Mouse (Mus musculus) kidney, postnatal 0 days (tissue): ENCODE measurements around the gene Mettl21c. TPM values are rescaled to one million over a fixed set of nuclear protein-coding genes. Genes with fewer than 3 reads are reported as not detected.

Experiments
- ATAC-seq: fragments of 200-750 bp; cut with Nextera tagmentation; replicated peaks from 2 replicates; pipeline ENCODE4 v1.8.0; 2017; ENCODE audit warnings: low read depth, moderate number of reproducible peaks, moderate TSS enrichment, moderate library complexity; ENCODE audit not compliant: low FRiP score
- DNase-seq: peaks from one replicate; pipeline ENCODE4 v3.0.0-alpha.2; 2016; ENCODE audit warnings: low spot score
- H3K27ac ChIP-seq: fragments of 300-500 bp; sonication (generic); 2 replicates; pipeline ENCODE4 v1.5.1; 2014; ENCODE audit warnings: mild to moderate bottlenecking
- H3K27me3 ChIP-seq: fragments of 300-500 bp; sonication (generic); 2 replicates; pipeline ENCODE4 v1.6.1; 2014; ENCODE audit warnings: low read length, mixed read lengths; ENCODE audit not compliant: insufficient read depth
- H3K36me3 ChIP-seq: fragments of 300-500 bp; sonication (generic); 2 replicates; pipeline ENCODE4 v1.6.1; 2014; ENCODE audit warnings: low read length, mixed read lengths; ENCODE audit not compliant: insufficient read depth
- H3K4me1 ChIP-seq: fragments of 300-500 bp; sonication (generic); replicated peaks from 2 replicates; pipeline ENCODE4 v1.6.1; 2014; ENCODE audit warnings: antibody characterized with exemption, low read length, mixed read lengths; ENCODE audit not compliant: insufficient read depth
- H3K4me2 ChIP-seq: fragments of 300-500 bp; sonication (generic); 2 replicates; pipeline ENCODE4 v1.6.1; 2014; ENCODE audit warnings: mild to moderate bottlenecking, low read length, moderate library complexity, mixed read lengths
- H3K4me3 ChIP-seq: fragments of 300-500 bp; sonication (generic); replicated peaks from 2 replicates; pipeline ENCODE4 v1.5.1; 2014; ENCODE audit warnings: low read depth, low read length
- H3K9ac ChIP-seq: fragments of 300-500 bp; sonication (generic); 2 replicates; pipeline ENCODE4 v1.6.1; 2014; ENCODE audit warnings: low read depth, low read length
- H3K9me3 ChIP-seq: fragments of 300-500 bp; sonication (generic); replicated peaks from 2 replicates; pipeline ENCODE4 v1.6.1; 2016; ENCODE audit warnings: low read length, inconsistent platforms, mixed read lengths
- CTCF ChIP-seq: IDR thresholded peaks from 2 replicates; pipeline ENCODE4 v1.5.1; 2016; ENCODE audit warnings: antibody characterized with exemption, low read depth, mild to moderate bottlenecking, moderate library complexity
- WGBS: fragments of 180-500 bp; shearing (Covaris S2); extraction: QIAGEN DNeasy Blood & Tissue Kit; methylation state at CpG from one replicate; pipeline ENCODE4 v1.1.7; 2014; 5-methylcytosine and 5-hydroxymethylcytosine counted together
- polyA plus RNA-seq: library from polyadenylated mRNA; unstranded; fragments of >200 nt; fragmentation: Nextera tagmentation; extraction: Ambion mirVana; gene quantifications from 2 replicates; pipeline ENCODE4 v1.2.1, GENCODE M21; 2015

The Mettl21c gene
- polyA plus RNA-seq, 1 experiment from 2014 or later: 0.25 TPM

GRCm38 (mm10) chr1:43964381-43964780, 55.5 kb downstream of the Mettl21c start:
- WGBS: 88% methylated on average over 4 of the region's 4 CpGs
- peaks cover 17% of the 10 kb centered on the region; the same call in 1 of the 2 replicates for H3K36me3 ChIP-seq
- TF ChIP-seq CTCF: no peak

More at GRCm38 (mm10) chr1:43964381-43964780, 55.5 kb downstream of the Mettl21c start:
- no peaks in the 10 kb centered on the region for H3K9me3 ChIP-seq
- H3K4me1 ChIP-seq: no peaks in the 10 kb centered on the region
- no peak overlapping the region for H3K27ac ChIP-seq
- DNase-seq (no peak), ATAC-seq (no peak)
- no peak overlapping the region for H3K4me2 ChIP-seq
- H3K9ac ChIP-seq: no peak overlapping the region
- no peaks in the 10 kb centered on the region for H3K27me3 ChIP-seq
- no peak overlapping the region for H3K4me3 ChIP-seq

Other genes starting within 250 kb of the Mettl21c start
- 27.3 and 28.5 TPM in 2 replicates for gene Uxs1, start 192.2 kb downstream of the Mettl21c start, polyA plus RNA-seq
- 38.0 and 39.4 TPM in 2 replicates for gene Tpp2, start 86.4 kb downstream of the Mettl21c start, polyA plus RNA-seq
- 0.03 TPM in 1 of 2 replicates, not detected in the other for gene Gm8251, start 41.9 kb upstream of the Mettl21c start, polyA plus RNA-seq
- 60.8 and 63.2 TPM in 2 replicates for gene Tex30, start 82.4 kb upstream of the Mettl21c start, polyA plus RNA-seq
- 45.8 and 53.8 TPM in 2 replicates for gene Kdelc1, start 98.8 kb upstream of the Mettl21c start, polyA plus RNA-seq
- 16.4 and 17.0 TPM in 2 replicates for gene Bivm, start 98.9 kb upstream of the Mettl21c start, polyA plus RNA-seq
- gene Ercc5, start 127.7 kb upstream of the Mettl21c start, polyA plus RNA-seq: 14.1 TPM in 2 replicates
- gene Mettl21e, start 198.9 kb upstream of the Mettl21c start, polyA plus RNA-seq: not detected in 2 replicates